Mouse (Mus musculus): ENCODE data around the gene Trp53i11.
A peak's percentile ranks its signal among the peaks of the same experiment; 100 is the strongest.

The Trp53i11 gene

GRCm38 (mm10) chr2:93172460-93172859, 14.9 kb upstream of the Trp53i11 start:
- DNase-seq (ENCODE audit: low spot score): no peak

DNA sequence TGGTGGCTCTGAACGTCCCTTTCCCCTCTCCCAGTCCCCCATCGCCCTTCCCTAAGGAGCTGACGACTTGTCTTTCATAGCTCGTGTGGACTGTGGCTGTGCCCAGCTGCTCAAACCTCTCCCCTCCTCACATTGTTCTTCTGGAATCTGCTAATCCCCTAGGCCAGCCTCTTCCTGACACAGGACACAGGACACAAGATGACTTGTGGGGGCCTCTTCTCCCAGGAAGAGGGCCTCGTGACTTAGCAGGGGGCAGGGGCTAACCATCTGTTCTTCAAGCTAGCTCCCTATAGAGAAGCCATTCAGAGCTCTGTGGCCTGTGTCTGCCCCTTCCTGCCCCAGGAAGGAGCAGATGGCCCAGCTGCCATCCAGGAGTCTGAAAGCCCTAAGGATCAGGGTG, 13.2 kb upstream of the Trp53i11 start:
- DNase-seq (ENCODE audit: low spot score): no peak

DNA sequence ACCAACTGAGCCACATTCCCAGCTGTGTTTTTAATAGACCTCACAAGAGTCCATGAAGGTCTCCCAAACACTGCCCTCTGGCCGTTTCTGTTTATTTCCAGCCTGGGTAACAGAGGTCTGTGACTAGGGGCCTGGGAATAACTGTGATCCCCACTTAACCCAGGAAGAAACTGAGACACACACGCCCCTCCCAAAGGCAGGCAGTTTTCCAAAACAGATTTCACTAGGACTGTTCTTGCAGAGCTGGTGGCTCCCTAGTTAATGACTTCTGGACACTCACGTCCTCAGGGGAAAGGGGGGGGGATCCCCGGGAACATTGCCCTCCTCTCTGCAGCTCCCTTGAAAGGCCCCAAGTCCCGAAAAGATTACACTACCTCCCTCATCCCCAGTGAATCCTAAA, 12.1 kb upstream of the Trp53i11 start:
- no peak for DNase-seq (ENCODE audit: low spot score)

DNA sequence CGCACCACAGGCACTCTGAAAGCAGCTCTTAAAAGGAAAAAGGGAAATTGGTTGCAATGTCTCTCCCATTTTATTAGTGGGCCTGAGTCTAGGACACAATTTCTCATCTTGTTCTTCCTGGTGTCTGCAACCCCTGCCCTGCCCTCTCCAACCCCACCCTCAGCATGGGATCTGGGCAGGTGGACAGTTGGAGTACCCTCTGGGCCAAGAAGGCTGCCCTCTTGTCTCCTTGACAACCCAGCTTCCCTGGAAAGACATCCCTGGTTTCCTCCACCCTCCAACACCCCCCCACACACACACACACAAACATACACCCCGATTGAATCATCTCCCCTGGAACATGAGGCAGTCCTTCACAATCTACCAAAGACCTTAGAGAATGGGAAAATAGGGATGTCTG, 11.6 kb upstream of the Trp53i11 start:
- no peak for DNase-seq (ENCODE audit: low spot score)

GRCm38 (mm10) chr2:93176193-93176798, 11.1 kb upstream of the Trp53i11 start:
- no peak for DNase-seq (ENCODE audit: low spot score)

DNA sequence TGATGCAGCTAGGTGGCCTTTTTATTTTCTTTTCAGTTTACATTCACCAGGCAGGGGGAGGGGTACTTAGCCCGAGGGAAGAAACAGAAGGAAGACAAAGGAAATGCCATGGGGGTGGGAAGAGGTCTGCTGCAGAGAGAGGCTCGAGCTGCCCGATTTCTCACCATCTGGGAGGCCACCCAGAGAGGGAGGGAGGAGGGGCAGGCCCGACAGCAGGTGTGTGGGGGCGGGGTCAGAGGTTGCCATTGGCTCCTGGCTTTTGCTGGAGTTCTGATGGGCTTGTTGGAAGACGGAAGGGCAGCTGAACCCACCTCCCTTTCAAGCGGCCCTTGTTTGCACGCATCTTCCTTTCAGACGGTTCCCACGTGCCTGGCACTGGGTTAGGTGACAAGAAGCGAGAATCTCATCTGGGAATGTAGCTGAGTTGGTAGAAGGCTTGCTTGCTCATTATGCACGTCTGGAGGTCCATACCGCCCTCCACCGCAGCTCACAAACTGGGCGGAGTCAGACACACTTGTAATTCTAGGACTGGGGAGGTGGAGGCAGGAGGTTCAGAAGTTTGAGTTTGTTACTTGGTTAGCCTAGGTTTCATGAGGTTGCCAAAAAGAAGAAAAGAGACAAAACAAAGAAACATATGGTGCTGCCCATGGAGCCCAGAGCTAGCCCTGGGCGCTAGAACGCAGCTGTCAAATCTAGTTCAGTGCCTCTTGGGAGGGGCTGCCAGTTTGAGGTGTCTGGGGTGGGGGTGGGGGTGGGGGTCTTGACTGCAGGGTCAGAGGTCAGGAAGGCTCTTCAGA, 10.3 kb upstream of the Trp53i11 start:
- DNase-seq (ENCODE audit: low spot score): no peak

- no peak for DNase-seq (ENCODE audit: low spot score)
Observed at GRCm38 (mm10) chr2:93177668-93178312, 9.6 kb upstream of the Trp53i11 start.

DNA sequence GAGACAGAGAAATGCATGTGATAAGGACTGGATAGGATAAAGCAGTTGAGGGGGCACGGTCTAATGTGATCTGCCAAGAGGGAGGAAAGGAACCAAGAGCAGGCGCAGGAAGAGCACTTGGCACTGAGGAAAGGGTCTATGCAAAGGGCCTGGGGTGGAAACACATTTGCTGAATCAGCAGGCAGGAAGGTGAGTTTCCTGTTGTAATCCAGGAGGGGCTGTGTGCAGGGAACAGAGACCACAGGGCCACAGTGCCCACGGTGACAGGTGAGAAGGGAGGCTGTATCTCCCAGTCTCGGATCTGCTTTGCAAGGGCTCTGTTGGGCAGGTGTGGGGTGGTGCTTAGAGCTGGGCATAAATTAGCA, 9.1 kb upstream of the Trp53i11 start:
- DNase-seq (ENCODE audit: low spot score): no peak

DNA sequence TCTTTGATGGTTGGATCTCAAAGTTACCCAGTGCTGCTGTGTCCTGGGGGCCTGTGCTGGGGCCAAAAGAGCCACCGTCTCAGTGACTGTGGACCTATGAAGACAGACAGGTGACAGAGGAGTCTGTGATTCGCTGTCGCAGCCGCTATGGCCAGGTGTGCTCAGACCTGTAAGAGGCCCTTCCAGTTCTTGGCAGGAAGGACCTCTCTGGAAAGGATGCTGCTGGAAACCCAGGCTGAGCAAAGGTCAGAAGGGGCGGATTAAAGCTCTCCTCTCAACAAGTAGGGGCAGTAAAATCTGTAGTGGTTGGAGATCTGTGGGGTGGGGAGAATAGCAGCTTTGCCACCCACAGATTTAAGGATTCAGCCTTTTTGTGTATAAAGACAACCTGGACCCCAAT, 7.7 kb upstream of the Trp53i11 start:
- DNase-seq (ENCODE audit: low spot score): no peak

DNA sequence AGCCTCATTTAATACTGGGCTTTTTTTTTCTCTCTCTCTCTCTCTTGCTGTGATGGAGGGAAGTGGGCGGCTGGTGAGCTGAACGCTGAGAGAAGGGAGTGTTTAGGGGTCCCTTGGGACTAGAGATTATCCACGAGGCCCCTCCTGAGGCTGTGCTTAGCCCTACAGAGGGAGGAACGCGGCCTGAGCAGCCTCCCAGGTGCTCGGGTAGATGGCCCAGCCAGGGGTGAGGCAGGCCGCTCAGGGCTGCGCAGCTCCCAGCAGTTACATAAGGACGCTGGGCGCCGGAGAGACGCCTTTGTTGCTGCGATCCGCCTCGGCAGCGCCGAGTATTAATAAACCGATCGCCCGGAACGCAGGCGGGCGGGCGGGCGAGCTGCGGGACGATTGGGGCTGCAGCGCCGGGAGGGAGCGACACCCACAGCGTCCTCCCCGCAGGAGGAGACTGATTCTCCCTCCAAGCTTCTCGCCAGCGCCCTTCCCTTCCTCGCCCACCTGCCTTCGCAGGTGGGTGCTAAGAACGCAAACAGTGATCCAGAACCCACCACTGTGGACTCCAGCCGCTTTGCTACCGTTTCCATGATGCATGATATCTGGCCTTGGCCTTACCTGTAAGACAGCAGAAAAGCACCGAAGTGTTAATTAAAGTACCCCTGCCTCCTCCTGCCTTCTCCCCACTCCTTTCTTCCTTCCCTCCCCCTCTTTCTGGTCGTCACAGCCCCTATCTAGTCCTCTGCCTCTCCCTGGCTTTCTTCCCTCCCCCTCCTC, 7.1 kb upstream of the Trp53i11 start:
- DNase-seq (ENCODE audit: low spot score): no peak

DNA sequence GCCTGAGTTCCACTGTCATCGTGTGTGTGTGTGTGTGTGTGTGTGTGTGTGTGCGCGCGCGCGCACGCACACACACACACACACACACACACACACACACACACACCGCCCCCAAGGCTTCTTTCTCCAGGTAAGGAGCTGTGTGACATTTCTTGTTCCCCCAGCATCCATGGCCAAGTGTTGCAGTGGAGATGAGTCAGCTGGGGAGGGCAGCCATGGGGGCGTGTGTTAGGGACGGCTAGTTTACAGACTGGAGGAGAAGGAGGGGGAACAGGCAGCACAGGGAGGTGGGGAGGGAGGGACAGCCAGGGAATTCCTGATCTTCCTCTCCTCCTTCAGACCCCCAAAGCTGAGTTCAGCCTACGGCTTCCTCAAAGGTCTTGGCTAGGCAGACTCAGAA, 4.5 kb upstream of the Trp53i11 start:
- DNase-seq (ENCODE audit: low spot score): no peak

GRCm38 (mm10) chr2:93188020-93188760, 842 bp downstream of the Trp53i11 start:
- DNase-seq (ENCODE audit: low spot score): no peak

DNA sequence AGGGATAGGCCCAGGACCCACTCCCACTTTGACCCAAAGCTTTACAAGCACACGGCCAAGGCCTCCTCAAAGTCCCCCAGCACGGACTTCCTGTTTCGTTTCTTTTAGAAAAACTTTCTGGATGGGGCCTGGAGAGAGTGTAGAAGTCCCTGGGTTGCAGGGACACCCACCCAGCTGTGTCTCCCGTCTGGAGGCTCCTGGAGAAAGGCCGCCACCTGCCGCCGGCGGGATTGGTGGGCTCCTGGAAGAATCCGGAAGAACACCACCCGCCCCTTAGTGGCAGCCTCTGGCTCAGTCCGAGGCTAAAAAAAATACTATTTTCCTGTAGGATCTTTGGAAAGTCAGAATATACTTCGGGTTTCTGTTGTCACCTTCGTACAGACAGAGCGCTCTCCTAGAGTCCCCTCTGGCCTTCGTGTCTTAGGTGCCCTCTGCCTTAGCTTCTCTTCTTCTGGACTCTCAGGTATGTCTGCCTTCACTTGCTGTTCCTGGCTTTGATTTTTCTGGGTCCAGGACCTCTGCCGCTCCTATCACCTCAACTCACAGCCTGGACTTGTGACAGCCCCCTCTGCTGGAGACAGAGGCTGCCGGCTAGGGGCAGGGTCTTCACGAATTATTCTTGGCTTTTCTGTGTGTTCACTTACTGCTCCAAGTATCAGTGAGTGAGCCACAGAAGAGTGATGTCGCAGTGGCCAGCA, 1.6 kb downstream of the Trp53i11 start:
- DNase-seq (ENCODE audit: low spot score): no peak

GRCm38 (mm10) chr2:93190771-93191487, 3.6 kb downstream of the Trp53i11 start:
- DNase-seq (ENCODE audit: low spot score): no peak

GRCm38 (mm10) chr2:93191488-93192181, 4.3 kb downstream of the Trp53i11 start:
- DNase-seq (ENCODE audit: low spot score): no peak

- DNase-seq (ENCODE audit: low spot score): no peak
Observed at GRCm38 (mm10) chr2:93192182-93192560, 4.8 kb downstream of the Trp53i11 start.

DNA sequence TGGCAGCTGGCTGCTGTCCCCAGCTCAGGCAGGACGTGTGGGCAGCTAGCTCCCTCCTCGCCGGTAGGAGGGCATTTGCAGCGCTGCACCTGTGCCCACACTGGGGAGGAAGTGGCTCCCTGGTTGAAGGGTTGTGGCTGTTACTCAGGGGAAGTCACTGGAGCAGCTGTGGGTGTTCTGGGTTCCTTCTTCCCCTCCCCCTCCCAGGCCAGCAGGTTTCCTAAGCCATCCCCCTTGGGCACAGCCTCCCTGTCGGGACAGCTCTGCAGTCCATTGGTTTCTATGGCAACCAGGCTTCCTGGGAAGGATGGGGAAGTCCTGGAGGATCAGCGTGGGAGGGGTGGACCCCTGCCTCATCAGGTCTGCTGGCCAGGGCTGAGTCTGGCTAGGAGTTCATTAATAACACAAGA, 5.3 kb downstream of the Trp53i11 start:
- DNase-seq (ENCODE audit: low spot score): no peak

- DNase-seq (ENCODE audit: low spot score): no peak
Observed at GRCm38 (mm10) chr2:93193806-93194205, 6.5 kb downstream of the Trp53i11 start.

DNA sequence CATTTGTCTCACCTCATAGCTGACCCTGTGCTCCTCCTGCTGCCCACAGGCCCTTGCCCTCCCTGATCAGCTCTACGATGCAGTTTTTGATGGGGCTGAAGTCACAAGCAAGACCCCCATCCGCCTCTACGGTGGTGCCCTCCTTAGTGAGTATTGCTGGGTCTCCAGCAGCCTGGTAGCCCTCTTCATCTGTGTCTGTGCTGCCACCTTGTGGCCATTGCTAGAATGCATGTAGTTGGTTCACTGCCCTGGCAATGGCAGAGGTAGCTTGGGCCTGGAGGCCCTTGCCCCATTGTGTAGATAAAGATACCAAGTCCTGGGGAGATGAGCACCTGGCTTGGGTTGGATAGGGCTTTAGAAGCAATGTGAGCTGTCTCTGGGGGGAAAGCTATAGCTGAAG, 11.5 kb downstream of the Trp53i11 start:
- DNase-seq (ENCODE audit: low spot score): peak; percentile 92

DNA sequence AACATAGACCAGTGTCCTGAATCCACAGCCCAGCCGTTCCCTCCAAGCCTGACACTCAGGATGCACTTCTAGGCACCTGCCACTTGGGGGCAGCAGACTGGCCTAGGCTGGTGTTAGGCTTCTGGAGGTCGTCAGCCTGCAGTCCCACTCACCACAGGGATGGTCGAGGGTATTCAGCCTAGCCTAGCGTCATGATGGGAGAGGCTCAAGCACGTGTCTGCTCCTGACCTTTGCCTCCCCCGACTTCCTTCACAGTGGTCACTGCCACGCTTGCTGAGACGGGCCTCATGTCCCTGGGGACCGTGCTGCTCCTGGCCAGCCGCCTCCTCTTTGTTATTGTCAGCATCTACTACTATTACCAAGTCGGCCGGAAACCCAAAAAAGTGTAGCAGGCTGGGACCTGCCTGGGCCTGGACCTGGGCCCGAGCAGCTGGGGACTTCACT, 12.2 kb downstream of the Trp53i11 start:
- no peak for DNase-seq (ENCODE audit: low spot score)

Measured in ovary, postnatal 10 days (tissue).